Mouse (Mus musculus): Measurements from ENCODE around the gene Thbs1. TPM values are rescaled to one million over a fixed set of nuclear protein-coding genes. Genes with fewer than 3 reads are reported as not detected.

Thbs1 gene
- polyA plus RNA-seq, 1 experiment from 2014 or later: 51.2 TPM

GRCm38 (mm10) chr2:118159126-118159525 is 47.5 kb downstream of the Thbs1 start:
- Histone ChIP-seq H3K36me3 (no peaks in the 10 kb centered on the region), H3K4me2 (no peak overlapping the region), H3K4me3 (replicated peaks) (no peak overlapping the region), H3K27me3 (replicated peaks) (no peaks in the 10 kb centered on the region), H3K9ac (no peak overlapping the region), H3K9me3 (no peaks in the 10 kb centered on the region), H3K4me1 (0 out of 2 replicates have a peak, but pooled peaks cover 3% of the 10 kb centered on the region), H3K27ac (no peak overlapping the region)
- 54% methylated on average over 6 of the region's 6 CpGs for WGBS
- no peak for ATAC-seq (ENCODE audit: insufficient read depth, low FRiP score, low read depth)

GRCm38 (mm10) chr2:118160547-118160946 is 48.9 kb downstream of the Thbs1 start:
- no peaks in the 10 kb centered on the region for H3K36me3 ChIP-seq
- H3K4me3 ChIP-seq (replicated peaks): no peak overlapping the region
- H3K27me3 ChIP-seq (replicated peaks): no peaks in the 10 kb centered on the region
- H3K4me1 ChIP-seq: 0 out of 2 replicates have a peak, but pooled peaks cover 3% of the 10 kb centered on the region
- no peak overlapping the region for H3K9ac ChIP-seq
- H3K4me2 ChIP-seq: no peak overlapping the region
- no peaks in the 10 kb centered on the region for H3K9me3 ChIP-seq
- no peak for ATAC-seq (ENCODE audit: insufficient read depth, low FRiP score, low read depth)
- WGBS: 18% methylated on average over 6 of the region's 6 CpGs
- H3K27ac ChIP-seq: peak overlapping the region; percentile 49; the same call in 1 of the 2 replicates

GRCm38 (mm10) chr2:118160991-118161390 is 49.3 kb downstream of the Thbs1 start:
- no peak for ATAC-seq (ENCODE audit: insufficient read depth, low FRiP score, low read depth)
- 73% methylated on average over 2 of the region's 2 CpGs for WGBS
- no peak overlapping the region for H3K4me3 ChIP-seq (replicated peaks)
- H3K36me3 ChIP-seq: no peaks in the 10 kb centered on the region
- H3K4me1 ChIP-seq: 0 out of 2 replicates have a peak, but pooled peaks cover 3% of the 10 kb centered on the region
- no peak overlapping the region for H3K9ac ChIP-seq
- no peak overlapping the region for H3K4me2 ChIP-seq
- peak overlapping the region; percentile 49; the same call in 1 of the 2 replicates for H3K27ac ChIP-seq
- H3K9me3 ChIP-seq: no peaks in the 10 kb centered on the region
- H3K27me3 ChIP-seq (replicated peaks): no peaks in the 10 kb centered on the region

GRCm38 (mm10) chr2:118162486-118162885 is 50.8 kb downstream of the Thbs1 start:
- no peak overlapping the region for H3K4me3 ChIP-seq (replicated peaks)
- no peak for ATAC-seq (ENCODE audit: insufficient read depth, low FRiP score, low read depth)
- H3K36me3 ChIP-seq: no peaks in the 10 kb centered on the region
- no peaks in the 10 kb centered on the region for H3K27me3 ChIP-seq (replicated peaks)
- H3K9ac ChIP-seq: no peak overlapping the region
- WGBS: 49% methylated on average over 5 of the region's 5 CpGs
- 0 out of 2 replicates have a peak, but pooled peaks cover 3% of the 10 kb centered on the region for H3K4me1 ChIP-seq
- no peaks in the 10 kb centered on the region for H3K9me3 ChIP-seq
- no peak overlapping the region for H3K4me2 ChIP-seq
- no peak overlapping the region for H3K27ac ChIP-seq

GRCm38 (mm10) chr2:118164137-118164536 is 52.5 kb downstream of the Thbs1 start:
- Histone ChIP-seq H3K4me3 (replicated peaks) (no peak overlapping the region), H3K9ac (no peak overlapping the region), H3K36me3 (no peaks in the 10 kb centered on the region), H3K27me3 (replicated peaks) (no peaks in the 10 kb centered on the region), H3K4me2 (no peak overlapping the region), H3K9me3 (no peaks in the 10 kb centered on the region), H3K4me1 (0 out of 2 replicates have a peak, but pooled peaks cover 3% of the 10 kb centered on the region), H3K27ac (no peak overlapping the region)
- no peak for ATAC-seq (ENCODE audit: insufficient read depth, low FRiP score, low read depth)
- 79% methylated on average over 6 of the region's 6 CpGs for WGBS

- no peak overlapping the region for H3K27ac ChIP-seq
- 89% methylated on average over 2 of the region's 2 CpGs for WGBS
- H3K4me2 ChIP-seq: no peak overlapping the region
- no peaks in the 10 kb centered on the region for H3K9me3 ChIP-seq
- ATAC-seq (ENCODE audit: insufficient read depth, low FRiP score, low read depth): no peak
- no peak overlapping the region for H3K4me3 ChIP-seq (replicated peaks)
- H3K27me3 ChIP-seq (replicated peaks): no peaks in the 10 kb centered on the region
- no peaks in the 10 kb centered on the region for H3K36me3 ChIP-seq
- H3K9ac ChIP-seq: no peak overlapping the region
- H3K4me1 ChIP-seq: no peaks in the 10 kb centered on the region
These were observed 54.0 kb downstream of the Thbs1 start for GRCm38 (mm10) chr2:118165691-118166090.

GRCm38 (mm10) chr2:118167731-118168130 is 56.1 kb downstream of the Thbs1 start:
- no peaks in the 10 kb centered on the region for H3K36me3 ChIP-seq
- no peak overlapping the region for H3K9ac ChIP-seq
- H3K4me1 ChIP-seq: no peaks in the 10 kb centered on the region
- no peak overlapping the region for H3K27ac ChIP-seq
- H3K27me3 ChIP-seq (replicated peaks): no peaks in the 10 kb centered on the region
- no peak overlapping the region for H3K4me2 ChIP-seq
- no peak for ATAC-seq (ENCODE audit: insufficient read depth, low FRiP score, low read depth)
- WGBS: 78% methylated on average over 4 of the region's 4 CpGs
- H3K9me3 ChIP-seq: no peaks in the 10 kb centered on the region
- H3K4me3 ChIP-seq (replicated peaks): no peak overlapping the region

GRCm38 (mm10) chr2:118168225-118168624 is 56.5 kb downstream of the Thbs1 start:
- WGBS: 70% methylated on average over 1 of the region's 1 CpGs
- no peak overlapping the region for H3K27ac ChIP-seq
- H3K4me3 ChIP-seq (replicated peaks): no peak overlapping the region
- no peaks in the 10 kb centered on the region for H3K4me1 ChIP-seq
- H3K9ac ChIP-seq: no peak overlapping the region
- no peak overlapping the region for H3K4me2 ChIP-seq
- ATAC-seq (ENCODE audit: insufficient read depth, low FRiP score, low read depth): no peak
- no peaks in the 10 kb centered on the region for H3K27me3 ChIP-seq (replicated peaks)
- H3K9me3 ChIP-seq: no peaks in the 10 kb centered on the region
- no peaks in the 10 kb centered on the region for H3K36me3 ChIP-seq

- Histone ChIP-seq H3K4me2 (no peak overlapping the region), H3K27ac (no peak overlapping the region), H3K36me3 (no peaks in the 10 kb centered on the region), H3K27me3 (replicated peaks) (no peaks in the 10 kb centered on the region), H3K4me3 (replicated peaks) (no peak overlapping the region), H3K9me3 (no peaks in the 10 kb centered on the region), H3K9ac (no peak overlapping the region), H3K4me1 (no peaks in the 10 kb centered on the region)
- WGBS: 65% methylated on average over 10 of the region's 10 CpGs
- ATAC-seq (ENCODE audit: insufficient read depth, low FRiP score, low read depth): no peak
These were observed 63.1 kb downstream of the Thbs1 start for GRCm38 (mm10) chr2:118174558-118175383.

Other genes starting within 250 kb of the Thbs1 start
- 0.27 TPM in 2 replicates for gene Fsip1, start 145.1 kb downstream of the Thbs1 start, polyA plus RNA-seq (2015; fragmentation: Nextera tagmentation; extraction: Ambion mirVana)

Data from stomach, embryonic 15.5 days (tissue).